Mouse (Mus musculus): ENCODE measurements around the gene Lpp.
"Not testable (repeated sequence)": the region's sequence is repeated elsewhere in the genome, so short reads cannot be mapped to it uniquely, and the experiment has no call there.

Lpp gene

GRCm38 (mm10) chr16:24979391-24979790 lies 586.1 kb downstream of the Lpp start:
- no peak for DNase-seq (ENCODE audit: low spot score in 2 of 2)

- DNase-seq (ENCODE audit: low spot score in 2 of 2): no peak
These were observed 589.5 kb downstream of the Lpp start for GRCm38 (mm10) chr16:24982828-24983227.

GRCm38 (mm10) chr16:24990331-24990730 lies 597.0 kb downstream of the Lpp start:
- DNase-seq (ENCODE audit: low spot score in 2 of 2): no peak

- DNase-seq (ENCODE audit: low spot score in 2 of 2): no peak
These were observed 597.8 kb downstream of the Lpp start for GRCm38 (mm10) chr16:24991059-24991541.

GRCm38 (mm10) chr16:24991995-24992394 lies 598.7 kb downstream of the Lpp start:
- DNase-seq (ENCODE audit: low spot score in 2 of 2): no peak

- DNase-seq (ENCODE audit: low spot score in 2 of 2): no peak
These were observed 599.2 kb downstream of the Lpp start for GRCm38 (mm10) chr16:24992494-24992893.

- no peak for DNase-seq (ENCODE audit: low spot score in 2 of 2)
These were observed 617.9 kb downstream of the Lpp start for GRCm38 (mm10) chr16:25010980-25011877.

GRCm38 (mm10) chr16:25012938-25013337 lies 619.6 kb downstream of the Lpp start:
- DNase-seq (ENCODE audit: low spot score in 2 of 2): no peak

GRCm38 (mm10) chr16:25016261-25016836 lies 623.0 kb downstream of the Lpp start:
- DNase-seq (ENCODE audit: low spot score in 2 of 2): no peak

GRCm38 (mm10) chr16:25017046-25017445 lies 623.7 kb downstream of the Lpp start:
- no peak for DNase-seq (ENCODE audit: low spot score in 2 of 2)

GRCm38 (mm10) chr16:25021743-25022359 lies 628.5 kb downstream of the Lpp start:
- not testable (repeated sequence) for DNase-seq (ENCODE audit: low spot score in 2 of 2)

GRCm38 (mm10) chr16:25024591-25024990 lies 631.3 kb downstream of the Lpp start:
- DNase-seq (ENCODE audit: low spot score in 2 of 2): no peak

GRCm38 (mm10) chr16:25026191-25026590 lies 632.9 kb downstream of the Lpp start:
- DNase-seq (ENCODE audit: low spot score in 2 of 2): no peak

GRCm38 (mm10) chr16:25029548-25029947 lies 636.2 kb downstream of the Lpp start:
- no peak for DNase-seq (ENCODE audit: low spot score in 2 of 2)

- DNase-seq (ENCODE audit: low spot score in 2 of 2): no peak
These were observed 644.1 kb downstream of the Lpp start for GRCm38 (mm10) chr16:25037361-25037760.

GRCm38 (mm10) chr16:25038529-25038928 lies 645.2 kb downstream of the Lpp start:
- DNase-seq (ENCODE audit: low spot score in 2 of 2): no peak

- no peak for DNase-seq (ENCODE audit: low spot score in 2 of 2)
These were observed 646.6 kb downstream of the Lpp start for GRCm38 (mm10) chr16:25039904-25040303.

- no peak for DNase-seq (ENCODE audit: low spot score in 2 of 2)
These were observed 647.9 kb downstream of the Lpp start for GRCm38 (mm10) chr16:25041165-25041564.

GRCm38 (mm10) chr16:25041855-25042529 lies 648.7 kb downstream of the Lpp start:
- no peak for DNase-seq (ENCODE audit: low spot score in 2 of 2)

All from spleen, postnatal 10 days (tissue).